Mouse (Mus musculus): ENCODE data around the gene Wdr86. TPM values are rescaled to one million over a fixed set of nuclear protein-coding genes. Genes with fewer than 3 reads are reported as not detected.

The Wdr86 gene
- polyA plus RNA-seq (2012; rRNA removed; ENCODE audit: low replicate concordance) = 5.2 and 9.2 TPM in 2 replicates

GRCm38 (mm10) chr5:24730488-24730871 is at the start of gene Wdr86:
Gene Wdr86, minus strand, starts transcription at chr5:24730727.

DNA sequence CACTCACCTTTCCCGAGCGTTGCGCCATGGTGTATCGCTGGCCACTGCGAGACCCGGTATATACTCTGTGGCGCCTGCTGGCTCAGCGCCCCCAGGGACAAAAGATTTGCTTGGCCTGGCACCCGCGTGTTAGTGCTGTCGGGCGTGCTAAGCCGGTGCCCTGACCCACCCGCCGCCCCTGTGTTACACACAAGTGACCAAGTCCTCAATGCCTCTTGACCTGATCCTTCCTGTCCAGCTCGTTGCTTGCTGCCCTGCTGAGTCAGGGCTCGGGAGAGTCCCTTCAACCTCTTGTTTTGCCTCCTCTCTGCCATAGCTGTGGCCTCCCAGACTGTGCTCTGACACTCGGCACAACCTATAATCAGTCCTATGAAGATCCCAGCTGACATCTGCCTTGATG is 27.3 kb upstream of the Wdr86 start, which contains the start of gene Crygn:
TSS of gene Crygn (minus strand) at position 193 of the 400 bp plus-strand sequence.

DNA sequence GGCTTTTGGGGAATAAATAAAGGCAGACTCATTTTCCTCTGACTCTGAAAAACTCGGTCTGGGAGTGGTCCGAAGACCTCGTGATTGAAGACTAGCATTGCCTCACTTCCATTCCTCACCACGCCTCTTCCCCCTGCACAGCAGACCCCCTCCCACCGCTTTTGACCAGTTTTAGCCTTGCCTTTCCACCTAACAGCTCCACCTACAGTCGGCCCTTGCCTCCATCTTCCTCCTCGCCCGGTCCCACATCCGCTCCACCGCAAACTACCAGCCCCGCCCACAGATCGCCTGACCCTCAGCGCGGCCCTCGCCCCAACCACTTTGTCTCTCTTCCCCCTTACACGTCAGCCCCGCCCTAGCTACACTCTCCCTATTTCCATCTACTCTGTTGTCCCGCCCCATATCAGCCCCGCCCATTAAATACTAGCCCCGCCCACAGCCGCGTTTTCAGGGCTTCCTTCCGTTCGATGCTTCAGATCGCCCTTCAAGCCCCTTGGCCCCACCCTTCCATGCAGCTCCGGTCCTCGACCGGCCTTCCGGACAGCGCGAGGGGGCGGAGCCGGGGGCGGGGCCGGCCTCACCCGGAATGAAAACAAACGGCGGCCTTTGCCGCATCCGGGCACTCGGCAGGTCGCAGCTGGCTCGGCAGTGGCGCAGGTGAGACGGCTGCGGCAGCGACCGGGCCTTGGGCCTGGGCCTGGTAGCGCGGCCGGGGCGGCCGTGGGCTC is 45.0 kb downstream of the Wdr86 start, which contains the start of gene Nub1:
TSS of gene Nub1 (plus strand) at position 167 of the 728 bp plus-strand sequence.

Other genes with a start within 250 kb of the Wdr86 start
- gene Gbx1, start 203.5 kb downstream of the Wdr86 start, polyA plus RNA-seq (2012; rRNA removed; ENCODE audit: low replicate concordance) = 0.03 and 0.12 TPM in 2 replicates
- gene Asb10, start 189.7 kb downstream of the Wdr86 start, polyA plus RNA-seq (2012; rRNA removed; ENCODE audit: low replicate concordance) = 0.86 and 2.5 TPM in 2 replicates
- gene 4931409K22Rik, start 173.9 kb downstream of the Wdr86 start, polyA plus RNA-seq (2012; rRNA removed; ENCODE audit: low replicate concordance) = 0.04 TPM in 1 of 2 replicates, not detected in the other
- 47.6 and 66.5 TPM in 2 replicates for gene Abcf2, start 153.3 kb downstream of the Wdr86 start, polyA plus RNA-seq (2012; rRNA removed; ENCODE audit: low replicate concordance)
- 53.7 and 55.7 TPM in 2 replicates for gene Chpf2, start 144.0 kb downstream of the Wdr86 start, polyA plus RNA-seq (2012; rRNA removed; ENCODE audit: low replicate concordance)
- gene Smarcd3, start 106.3 kb downstream of the Wdr86 start, polyA plus RNA-seq (2012; rRNA removed; ENCODE audit: low replicate concordance) = 20.1 and 43.3 TPM in 2 replicates
- 45.0 and 48.6 TPM in 2 replicates for gene Nub1, start 45.2 kb downstream of the Wdr86 start, polyA plus RNA-seq (2012; rRNA removed; ENCODE audit: low replicate concordance)
- 0.35 TPM in 1 of 2 replicates, not detected in the other for gene Crygn, start 27.3 kb upstream of the Wdr86 start, polyA plus RNA-seq (2012; rRNA removed; ENCODE audit: low replicate concordance)
- gene Rheb, start 111.9 kb upstream of the Wdr86 start, polyA plus RNA-seq (2012; rRNA removed; ENCODE audit: low replicate concordance) = 36.2 and 37.7 TPM in 2 replicates